Mouse (Mus musculus): ENCODE measurements around the gene Tspyl1.

Gene Tspyl1

GRCm38 (mm10) chr10:34300368-34300767, 18.4 kb downstream of the Tspyl1 start:
- peak; percentile 51 for DNase-seq (ENCODE audit: low spot score)

DNA sequence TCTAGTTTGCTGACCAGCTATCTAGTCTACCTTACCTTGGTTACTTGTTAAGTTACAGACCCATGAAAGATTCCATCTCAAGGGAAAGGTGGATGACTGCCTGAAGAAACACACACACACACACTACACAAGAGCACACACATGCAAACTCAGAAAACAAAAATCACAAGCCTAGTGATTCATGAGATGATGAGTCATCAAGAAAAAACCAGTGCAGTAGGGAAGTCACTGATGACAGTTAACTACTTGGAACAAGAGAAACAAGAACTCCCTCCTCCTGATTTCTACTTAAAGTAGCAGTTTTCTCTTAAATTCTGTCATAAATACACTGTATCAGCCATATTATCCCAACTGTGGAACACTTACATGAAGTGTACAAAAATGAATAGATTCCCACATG, 25.1 kb downstream of the Tspyl1 start:
- DNase-seq (ENCODE audit: low spot score), result no peak

- no peak for DNase-seq (ENCODE audit: low spot score)
Measured at GRCm38 (mm10) chr10:34309915-34310685, 28.1 kb downstream of the Tspyl1 start.

DNA sequence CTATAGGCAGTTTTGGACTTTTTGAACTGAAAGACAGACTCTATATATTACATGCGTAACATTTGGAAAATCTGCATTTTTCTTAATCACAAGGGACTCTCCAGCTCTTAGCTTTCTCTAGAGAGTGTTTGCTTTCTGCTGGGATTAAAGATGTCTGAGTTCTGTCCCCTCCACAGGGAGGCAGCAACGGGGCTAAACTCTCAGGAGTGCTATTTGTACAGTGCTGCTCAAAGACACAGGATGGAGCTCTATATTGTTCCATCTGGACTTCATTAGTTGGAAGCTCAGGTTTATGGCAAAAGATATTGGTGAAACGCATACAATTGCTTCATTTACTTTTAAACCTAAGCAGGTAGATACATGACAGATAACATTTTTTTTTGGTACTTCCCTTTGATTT, 30.5 kb downstream of the Tspyl1 start:
- no peak for DNase-seq (ENCODE audit: low spot score)

DNA sequence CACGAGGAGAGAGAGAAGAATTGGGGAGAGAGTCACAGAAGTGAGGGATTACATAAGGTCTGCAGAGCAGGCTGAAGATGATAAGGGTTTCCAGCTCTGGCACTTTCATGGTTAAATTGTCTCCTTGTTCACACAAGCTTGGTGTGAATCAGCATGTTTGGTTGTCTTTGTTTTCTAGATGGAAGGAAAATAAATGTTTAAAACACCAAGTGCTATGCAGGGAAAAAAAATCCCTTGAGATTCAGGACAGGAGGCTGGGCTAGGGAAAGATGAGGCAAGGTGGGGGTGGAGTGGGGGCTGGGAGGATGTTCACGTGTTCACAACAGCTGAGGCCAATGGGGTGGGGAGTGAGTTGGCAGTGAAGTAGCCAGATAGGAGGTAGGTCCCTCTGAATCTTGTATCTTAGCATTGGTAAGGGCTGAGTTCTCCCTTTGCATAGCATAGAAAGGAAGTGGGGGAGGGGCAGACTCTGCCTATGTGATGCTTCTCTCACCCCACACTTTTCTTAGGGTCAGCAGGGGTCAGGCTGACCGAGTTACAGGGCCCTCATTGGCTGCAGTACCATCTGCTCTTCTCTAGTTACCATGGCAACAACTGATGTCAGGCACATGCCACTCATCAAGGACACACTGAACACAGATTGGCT, 34.7 kb downstream of the Tspyl1 start:
- peak; percentile 88 for DNase-seq (ENCODE audit: low spot score)

- DNase-seq (ENCODE audit: low spot score), result no peak
Measured at GRCm38 (mm10) chr10:34317217-34317606, 35.2 kb downstream of the Tspyl1 start.

DNA sequence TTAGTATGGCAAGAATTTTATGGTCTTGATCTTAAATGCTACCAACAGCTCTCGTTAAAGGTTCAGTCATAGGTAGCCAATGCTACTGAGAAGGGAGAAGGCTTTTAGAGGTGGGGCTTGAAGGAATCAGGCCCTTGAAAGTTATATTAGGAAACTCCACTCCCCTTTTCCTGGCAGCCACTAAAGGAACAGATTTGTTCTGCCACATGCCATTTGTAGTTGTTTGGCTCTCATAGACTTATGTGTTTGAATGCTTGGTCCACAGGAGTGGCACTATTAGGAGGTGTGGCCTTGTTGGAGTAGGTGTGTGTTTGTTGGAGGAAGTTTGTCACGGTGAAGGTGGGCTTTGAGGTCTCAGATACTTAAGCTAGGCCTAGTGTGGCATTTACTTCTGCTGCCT, 38.8 kb downstream of the Tspyl1 start:
- no peak for DNase-seq (ENCODE audit: low spot score)

DNA sequence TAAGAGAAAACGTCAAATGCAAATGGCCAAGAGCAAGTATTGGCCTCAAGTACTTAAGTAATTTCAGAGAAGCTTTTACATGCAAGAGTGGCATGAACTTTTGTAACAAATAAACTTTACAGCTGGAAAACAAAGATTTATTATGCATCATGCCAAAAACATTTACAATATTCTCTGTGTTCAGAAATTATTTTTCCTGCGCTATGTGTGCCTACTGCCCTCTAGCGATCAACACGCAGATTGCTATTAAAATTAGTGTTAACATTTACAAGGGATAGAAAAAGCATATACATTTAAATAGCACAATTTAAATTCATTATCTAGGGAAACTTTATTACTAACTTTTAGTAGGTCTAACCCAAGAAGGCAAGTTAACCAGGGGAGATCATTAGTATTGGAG, 44.7 kb downstream of the Tspyl1 start:
- DNase-seq (ENCODE audit: low spot score), result peak; percentile 74

- no peak for DNase-seq (ENCODE audit: low spot score)
Measured at GRCm38 (mm10) chr10:34327144-34327543, 45.2 kb downstream of the Tspyl1 start.

DNA sequence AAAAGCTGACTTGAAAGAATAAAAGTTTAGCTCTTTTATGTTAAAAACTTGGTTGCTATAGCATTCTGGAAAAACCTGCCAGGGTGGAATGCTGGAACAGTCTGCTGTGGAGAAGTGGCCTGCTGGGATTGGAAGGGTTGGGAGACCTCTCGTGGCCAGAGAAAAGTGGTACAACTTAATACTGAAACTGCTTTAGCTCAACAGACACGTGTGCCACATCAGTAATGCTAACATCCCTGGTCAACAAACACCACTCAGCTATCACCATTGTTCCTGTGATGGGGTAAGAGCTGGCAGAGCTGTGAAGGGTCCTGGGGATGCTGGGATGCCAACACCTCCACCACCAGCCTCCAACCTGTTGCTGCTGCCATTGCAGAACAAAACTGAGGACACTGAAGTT, 46.3 kb downstream of the Tspyl1 start:
- DNase-seq (ENCODE audit: low spot score), result peak; percentile 75

All from retina, embryonic 14.5 days (tissue).